Mouse (Mus musculus) kidney, postnatal 36 days (tissue): Measurements from ENCODE around the gene Zcchc13.

Source experiments
- DNase-seq, 2 experiments: peaks; one replicate each; pipeline ENCODE4 v3.0.0; 2021 to 2022; ENCODE audit warnings: mixed read lengths in 2 of 2

Zcchc13 gene

DNA sequence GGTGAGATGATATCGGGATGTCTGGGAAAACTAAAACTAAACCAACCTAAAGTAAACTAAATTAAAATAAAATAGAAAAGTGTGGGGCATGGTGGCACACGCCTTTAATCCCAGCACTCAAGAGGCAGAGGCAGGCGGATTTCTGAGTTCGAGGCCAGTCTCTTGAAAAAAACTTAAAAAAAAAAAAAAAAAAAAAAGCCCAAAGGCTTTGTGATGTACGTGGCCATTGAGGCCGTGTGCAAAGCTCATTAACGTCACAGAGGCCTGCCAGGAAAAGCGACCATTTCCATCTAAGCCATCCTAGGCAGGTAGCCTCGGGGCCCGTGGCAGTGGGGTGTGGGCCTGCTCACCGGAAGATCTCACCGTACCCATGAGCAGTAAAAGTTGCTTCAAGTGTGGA is at the start of gene Zcchc13:
Gene Zcchc13 (plus strand): TSS at position 284 of the 400 bp plus-strand sequence.
- no peak for DNase-seq

- peak in 1 of 2 experiments; percentile 10 for DNase-seq
Observed at GRCm38 (mm10) chrX:103584262-103584661, 46.1 kb upstream of the Zcchc13 start.

DNA sequence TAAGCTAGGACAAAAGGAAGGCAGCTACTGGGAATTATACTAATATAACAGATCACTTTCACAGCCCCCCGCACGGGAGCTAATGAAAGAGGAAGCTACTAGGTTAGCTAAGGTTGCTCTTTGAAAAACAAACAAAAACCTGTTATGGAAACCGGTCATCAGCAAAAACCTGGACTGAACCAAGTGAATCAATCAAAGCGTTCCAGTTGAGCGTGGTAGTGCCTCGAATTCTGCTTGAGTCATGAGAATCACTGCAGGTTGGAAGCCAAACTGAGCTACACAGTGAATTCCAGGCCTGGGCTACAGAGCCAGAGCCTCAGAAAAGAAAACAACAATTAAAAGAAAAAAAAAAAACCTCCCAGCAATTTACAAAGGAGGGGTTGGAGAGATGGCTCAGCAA is 38.3 kb upstream of the Zcchc13 start:
- DNase-seq, result peak in 1 of 2 experiments; percentile 62

DNA sequence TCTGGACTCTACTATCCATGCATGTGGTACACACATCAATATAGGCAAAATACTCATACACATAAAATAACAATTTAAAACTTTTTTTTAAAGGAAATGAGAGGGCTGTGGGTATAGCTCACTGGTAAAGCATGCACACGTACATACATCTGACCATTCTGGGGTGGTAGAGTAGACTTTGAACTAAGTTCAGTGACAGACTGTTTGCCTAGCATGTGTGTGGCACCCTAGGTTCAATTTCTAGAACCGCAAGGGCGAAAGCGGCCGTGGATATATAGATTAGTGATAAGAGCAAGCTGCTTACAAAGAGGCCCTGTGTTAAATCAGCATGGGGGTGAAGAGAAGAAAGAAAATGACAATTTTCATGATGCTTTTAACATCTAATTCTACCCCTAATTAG is 27.8 kb upstream of the Zcchc13 start:
- DNase-seq, result no peak

DNA sequence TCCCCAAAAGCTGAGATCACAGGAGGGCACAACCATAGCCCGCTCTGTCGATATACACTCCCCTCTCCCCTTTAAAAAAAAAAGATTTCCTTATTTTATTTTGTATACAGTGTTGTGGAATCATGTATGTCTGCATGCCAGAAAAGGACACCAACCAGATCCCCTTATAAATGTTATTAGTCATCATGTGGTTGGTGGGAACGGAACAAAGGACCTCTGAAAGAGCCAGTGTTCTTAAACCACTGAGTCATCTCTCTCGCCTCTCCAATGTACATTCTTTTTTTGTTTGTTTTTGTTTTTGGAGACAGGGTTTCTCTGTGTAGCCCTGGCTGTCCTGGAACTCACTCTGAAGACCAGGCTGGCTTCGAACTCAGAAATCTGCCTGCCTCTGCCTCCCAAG is 26.2 kb upstream of the Zcchc13 start:
- DNase-seq, result no peak

DNA sequence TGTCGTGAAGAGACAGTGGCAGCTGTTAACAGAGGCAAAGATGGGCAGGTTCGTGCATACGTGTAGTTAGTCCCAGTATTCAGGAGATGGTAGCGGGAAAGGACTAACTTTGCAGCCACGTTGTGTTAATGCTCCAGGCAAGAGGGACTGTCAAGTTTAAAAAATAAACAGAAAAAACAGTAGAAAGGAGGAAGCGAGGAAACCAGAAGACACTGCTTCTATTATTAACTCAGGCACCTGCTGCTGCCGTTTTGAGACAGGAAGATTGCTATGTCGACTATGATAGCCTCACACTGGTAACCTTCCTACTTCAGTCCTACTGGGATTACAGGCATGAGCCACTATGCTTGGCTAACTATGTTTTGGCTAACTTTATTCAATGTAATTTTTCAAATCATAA is 24.9 kb upstream of the Zcchc13 start:
- no peak for DNase-seq

DNA sequence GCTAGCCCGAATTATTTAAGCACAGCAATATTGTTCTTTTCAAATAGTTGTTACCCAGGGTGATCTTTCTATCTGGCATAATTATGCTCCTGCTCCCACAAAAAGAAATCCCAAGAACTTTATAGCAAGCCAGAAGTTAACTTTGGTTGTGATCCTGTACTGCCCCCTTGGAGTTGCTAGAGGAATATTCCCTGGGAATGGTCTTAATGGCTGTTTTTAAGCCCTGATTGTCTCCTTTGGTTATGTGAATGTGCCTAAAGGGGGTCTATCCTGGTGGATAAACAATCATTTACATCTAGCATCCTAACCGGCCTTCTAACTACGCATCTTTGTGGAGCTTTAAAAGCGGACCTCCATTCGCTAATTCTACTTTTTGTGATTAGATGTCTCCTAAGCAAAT is 20.0 kb upstream of the Zcchc13 start:
- DNase-seq, result no peak

- no peak for DNase-seq
Observed at GRCm38 (mm10) chrX:103611462-103611861, 18.9 kb upstream of the Zcchc13 start.

DNA sequence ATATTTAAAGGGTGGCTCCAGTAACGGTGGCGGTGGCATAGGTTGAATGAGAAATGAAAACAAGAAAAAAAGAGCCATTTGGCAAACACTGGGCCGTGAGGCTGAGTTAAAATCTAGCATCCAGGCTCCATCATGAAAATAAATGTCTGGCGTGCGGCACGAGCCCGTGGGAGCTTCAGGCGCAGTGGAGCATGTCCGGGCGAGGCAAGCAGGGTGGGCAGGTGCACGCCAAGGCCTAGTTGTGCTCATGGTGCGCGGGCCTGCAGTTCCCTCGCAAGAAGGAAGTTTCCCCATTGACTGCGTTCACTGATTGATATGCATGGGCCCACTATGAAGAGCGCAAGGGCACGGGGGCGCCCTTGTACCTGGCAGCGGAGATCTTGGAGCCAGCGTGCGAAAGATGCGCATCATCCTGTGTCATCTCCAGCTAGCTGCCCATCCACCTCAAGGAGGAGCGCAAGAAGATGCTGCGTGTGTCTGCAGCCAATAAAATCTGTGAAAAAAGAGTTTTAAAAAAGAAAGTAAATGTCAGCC is 15.6 kb upstream of the Zcchc13 start:
- DNase-seq, result no peak

DNA sequence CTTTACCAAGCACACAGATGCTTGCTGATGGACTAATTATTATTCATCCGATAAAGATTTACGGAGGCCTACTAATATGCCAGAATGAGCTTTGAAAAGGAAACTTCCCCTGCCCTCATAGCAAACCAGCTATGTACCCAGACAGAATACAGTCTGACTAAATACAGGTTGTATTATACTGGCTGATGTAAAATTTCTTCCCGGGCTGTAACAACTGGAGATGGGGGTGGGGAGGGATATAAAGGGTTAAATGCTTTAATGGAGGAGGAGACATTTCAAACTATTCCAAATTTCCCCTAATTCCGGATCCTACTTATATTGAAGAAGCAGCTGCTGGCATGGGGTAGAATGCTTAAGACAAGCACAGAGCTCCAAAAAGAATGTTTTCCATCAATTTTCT is 14.9 kb upstream of the Zcchc13 start:
- DNase-seq, result no peak

- peak; percentile 31 to 47 for DNase-seq
Observed at GRCm38 (mm10) chrX:103616162-103616535, 14.2 kb upstream of the Zcchc13 start.

- DNase-seq, result peak; percentile 82 to 94
Observed at GRCm38 (mm10) chrX:103616536-103617404, 13.6 kb upstream of the Zcchc13 start.

DNA sequence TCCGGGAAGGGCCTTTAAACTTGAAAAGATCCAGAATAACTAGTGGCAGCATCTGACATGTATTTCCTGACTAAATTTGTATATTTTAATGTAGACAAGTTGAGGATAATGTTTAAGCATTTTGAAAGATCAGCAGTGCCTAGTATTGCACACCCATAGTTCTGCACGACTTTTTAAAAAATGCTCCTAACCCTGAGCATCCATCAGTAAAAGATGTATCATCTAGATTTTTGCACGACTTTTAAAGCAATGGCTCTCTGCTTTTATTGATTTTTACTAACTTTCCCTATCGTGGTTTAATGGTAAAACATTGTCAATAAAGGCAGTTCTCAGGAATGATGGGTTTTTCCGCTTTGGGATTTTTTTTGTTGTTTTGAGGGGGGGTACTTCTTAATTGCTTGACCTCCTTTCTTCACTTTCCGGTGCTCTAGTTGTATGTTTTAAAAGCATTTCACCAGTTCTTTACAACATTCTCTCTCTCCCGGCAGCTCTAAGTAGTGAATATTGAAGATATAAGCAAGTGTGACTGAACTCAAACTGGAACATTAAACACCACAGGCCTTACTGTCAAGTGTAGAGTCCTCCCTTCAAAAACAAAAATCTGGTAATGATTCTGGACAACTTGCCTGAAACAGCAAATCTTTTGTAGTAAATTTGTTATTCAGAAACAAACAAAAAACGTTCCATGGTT is 12.8 kb upstream of the Zcchc13 start:
- DNase-seq, result no peak

- DNase-seq, result peak in 1 of 2 experiments; percentile 20
Observed at GRCm38 (mm10) chrX:103621799-103622198, 8.6 kb upstream of the Zcchc13 start.

- peak; percentile 93 to 99 for DNase-seq
Observed at GRCm38 (mm10) chrX:103622260-103622934, 8.0 kb upstream of the Zcchc13 start.

DNA sequence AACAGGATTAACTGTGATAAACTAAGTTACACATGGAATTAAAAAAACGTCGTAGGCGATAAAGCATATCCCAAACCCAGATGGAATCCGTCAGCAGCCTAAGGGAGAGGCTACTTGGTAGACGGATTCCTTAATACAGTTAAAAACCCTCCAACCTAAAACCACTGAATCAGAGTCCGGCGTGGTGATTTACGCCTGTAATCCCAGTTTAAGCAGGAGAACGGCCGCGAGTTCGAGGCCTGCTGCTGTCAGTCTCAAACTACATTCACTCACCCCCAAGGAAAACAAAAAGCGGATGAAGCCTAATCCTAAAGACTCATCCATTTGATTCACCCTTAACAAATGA is 7.5 kb upstream of the Zcchc13 start:
- DNase-seq, result peak in 1 of 2 experiments; percentile 40

- peak in 1 of 2 experiments; percentile 60 for DNase-seq
Observed at GRCm38 (mm10) chrX:103623411-103623845, 7.0 kb upstream of the Zcchc13 start.

GRCm38 (mm10) chrX:103624426-103625168 is 5.8 kb upstream of the Zcchc13 start:
- DNase-seq, result no peak

GRCm38 (mm10) chrX:103628890-103629289 is 1.5 kb upstream of the Zcchc13 start:
- peak in 1 of 2 experiments; percentile 27 for DNase-seq

- no peak for DNase-seq
Observed at GRCm38 (mm10) chrX:103633895-103634294, 3.5 kb downstream of the Zcchc13 start.

GRCm38 (mm10) chrX:103636021-103636420 is 5.6 kb downstream of the Zcchc13 start:
- DNase-seq, result no peak

- DNase-seq, result peak in 1 of 2 experiments; percentile 57
Observed at GRCm38 (mm10) chrX:103638566-103638965, 8.2 kb downstream of the Zcchc13 start.
